Mouse (Mus musculus) embryonic stem cell, embryonic (primary cell): ENCODE results near the gene Gins3.

ENCODE experiments used
- CTCF ChIA-PET, 4 experiments: fragments of 300-600 bp in 2 of 4; fragments of 350-600 bp in 2 of 4; sonication (Branson Sonifier 250); formaldehyde crosslinking; loops; one replicate each; lab custom pipeline; 2022; ENCODE audit warnings: inconsistent platforms in 2 of 4; lab: Charles Lee
- POLR2A ChIA-PET, 4 experiments: fragments of 300-600 bp in 2 of 4; fragments of 350-600 bp in 2 of 4; sonication (Branson Sonifier 250); formaldehyde crosslinking; loops; one replicate each; lab custom pipeline; 2022; ENCODE audit warnings: antibody characterized with exemption in 4 of 4, inconsistent platforms in 1 of 4; lab: Charles Lee

Gins3 gene

DNA sequence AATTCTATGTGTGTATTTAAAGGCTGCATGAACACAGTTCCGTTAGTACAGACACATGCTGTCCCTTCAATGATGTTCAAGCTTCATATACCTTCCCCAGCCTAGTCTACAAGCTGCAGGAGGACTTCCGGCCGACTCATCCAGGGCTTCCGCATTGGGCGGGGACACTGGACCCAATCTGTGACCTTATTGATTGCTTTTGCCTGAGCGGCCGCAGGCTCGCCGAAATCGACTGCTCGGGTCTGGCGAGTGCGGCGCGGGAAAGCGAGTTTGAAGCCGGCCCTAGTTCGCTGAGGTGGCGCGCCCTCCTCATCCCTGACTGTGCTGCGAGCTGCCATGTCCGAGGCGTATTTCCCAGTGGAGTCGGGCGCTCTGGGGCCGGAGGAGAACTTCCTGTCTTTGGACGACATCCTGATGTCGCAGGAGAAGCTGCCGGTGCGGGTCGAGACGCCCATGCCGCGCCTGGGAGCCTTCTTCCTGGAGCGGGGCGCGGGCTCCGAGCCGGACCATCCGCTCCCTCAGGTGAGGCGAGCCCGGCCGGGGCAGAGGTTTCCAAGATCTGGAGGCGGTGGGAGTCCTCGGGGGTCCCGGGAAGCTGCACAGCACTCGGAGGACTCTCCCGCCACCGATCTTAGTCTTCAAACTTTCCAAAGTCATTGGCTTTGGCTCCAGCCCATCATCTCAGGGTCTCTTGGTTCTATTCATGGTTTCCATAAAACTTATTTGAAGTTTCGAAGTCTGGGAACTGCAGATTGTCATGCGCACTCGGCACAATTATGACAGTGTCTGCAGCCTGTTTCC is at the start of gene Gins3:
Gins3 (plus strand) TSS at position 192 of the 801 bp plus-strand sequence.
- ChIA-PET CTCF (interaction anchor here in 3 of 4 experiments (0.5 to 1.8 kb wide), 4 partner anchors 8 to 64 kb away, joined by 3 to 5 read pairs (median 3); no protein-coding TSS in a partner anchor), POLR2A (interaction anchor here (0.6 to 2.6 kb wide), 16 partner anchors 10 to 211 kb away, joined by 3 to 8 read pairs (median 4); no protein-coding TSS in a partner anchor)

DNA sequence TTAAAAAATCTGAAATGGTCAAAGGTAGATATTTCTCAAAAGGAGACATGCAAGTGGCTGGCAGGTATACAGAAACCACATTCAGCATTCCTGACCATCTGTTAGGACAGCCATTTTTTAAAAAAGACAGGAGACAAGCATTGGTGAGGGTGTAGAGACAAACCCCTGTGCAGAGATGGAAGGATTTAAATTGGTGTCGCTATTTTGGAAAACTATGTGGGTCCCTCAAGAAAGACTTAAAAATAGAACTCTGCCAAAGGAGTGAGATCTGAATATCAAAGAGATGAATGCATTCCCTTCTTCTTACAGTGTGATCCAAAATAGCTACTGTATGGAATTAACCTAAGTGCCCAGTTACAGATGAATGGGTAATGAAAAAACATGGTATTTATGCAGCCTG is 45.9 kb upstream of the Gins3 start:
- POLR2A ChIA-PET: no interaction called here

DNA sequence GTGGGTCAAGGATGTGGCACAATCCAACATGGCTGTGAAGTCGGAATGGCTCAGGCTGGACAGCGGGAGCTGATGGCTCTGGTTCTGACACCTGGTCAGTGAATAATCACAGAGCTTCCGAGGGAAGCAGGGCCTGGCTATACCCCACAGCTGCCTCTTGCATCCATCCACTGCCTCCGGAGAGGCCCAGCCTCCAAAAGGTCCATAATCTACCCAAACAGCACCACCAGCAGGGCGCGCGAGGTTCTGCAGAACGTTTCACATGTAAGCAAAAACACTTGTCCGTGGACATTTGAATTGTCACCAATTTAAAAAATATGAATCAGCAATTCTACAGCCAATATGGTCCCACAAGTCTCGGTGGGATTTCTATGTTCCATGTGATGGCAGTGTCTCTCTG is 44.0 kb upstream of the Gins3 start:
- CTCF ChIA-PET: interaction anchor here in 3 of 4 experiments (0.6 to 1.4 kb wide), 8 partner anchors 11 to 162 kb away, joined by 3 to 5 read pairs (median 3); no protein-coding TSS in a partner anchor
- POLR2A ChIA-PET: interaction anchor here in 2 of 4 experiments (0.6 to 1.4 kb wide), 3 partner anchors 11 to 265 kb away, joined by 3 to 5 read pairs (median 5); no protein-coding TSS in a partner anchor

More for the DNA sequence above, 45.9 kb upstream of the Gins3 start:
- CTCF ChIA-PET: interaction anchor here in 1 of 4 experiments (0.7 to 1.4 kb wide), 2 partner anchors 11 to 255 kb away, joined by 3 to 5 read pairs; partner anchors contain the start of genes Prss54, Usb1 and Zfp319

DNA sequence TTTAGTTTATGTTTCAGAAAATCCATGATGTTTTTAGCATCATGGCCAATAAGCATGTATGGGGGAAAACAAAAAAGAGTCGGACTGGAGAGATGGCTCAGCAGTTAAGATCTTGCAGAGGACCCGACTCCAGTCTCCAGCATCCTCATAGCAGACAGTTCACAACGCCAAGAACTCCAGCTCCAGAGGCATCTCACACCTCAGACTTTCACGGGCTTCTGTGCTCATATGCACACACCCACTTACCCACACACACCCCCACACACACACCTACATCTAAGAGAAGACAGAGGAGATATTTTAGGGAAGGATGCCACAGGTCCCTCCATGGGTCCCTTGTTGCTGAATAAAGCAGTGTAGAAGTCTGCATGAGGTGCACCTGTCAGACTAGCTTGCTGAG is 42.7 kb upstream of the Gins3 start:
- CTCF ChIA-PET: interaction anchor here in 2 of 4 experiments (0.6 to 1.3 kb wide), 3 partner anchors 9 to 28 kb away, joined by 3 to 6 read pairs (median 4); no protein-coding TSS in a partner anchor
- POLR2A ChIA-PET: interaction anchor here in 1 of 4 experiments (1.2 kb wide), 1 partner anchor 9 kb away, joined by 5 read pairs; no protein-coding TSS in a partner anchor

DNA sequence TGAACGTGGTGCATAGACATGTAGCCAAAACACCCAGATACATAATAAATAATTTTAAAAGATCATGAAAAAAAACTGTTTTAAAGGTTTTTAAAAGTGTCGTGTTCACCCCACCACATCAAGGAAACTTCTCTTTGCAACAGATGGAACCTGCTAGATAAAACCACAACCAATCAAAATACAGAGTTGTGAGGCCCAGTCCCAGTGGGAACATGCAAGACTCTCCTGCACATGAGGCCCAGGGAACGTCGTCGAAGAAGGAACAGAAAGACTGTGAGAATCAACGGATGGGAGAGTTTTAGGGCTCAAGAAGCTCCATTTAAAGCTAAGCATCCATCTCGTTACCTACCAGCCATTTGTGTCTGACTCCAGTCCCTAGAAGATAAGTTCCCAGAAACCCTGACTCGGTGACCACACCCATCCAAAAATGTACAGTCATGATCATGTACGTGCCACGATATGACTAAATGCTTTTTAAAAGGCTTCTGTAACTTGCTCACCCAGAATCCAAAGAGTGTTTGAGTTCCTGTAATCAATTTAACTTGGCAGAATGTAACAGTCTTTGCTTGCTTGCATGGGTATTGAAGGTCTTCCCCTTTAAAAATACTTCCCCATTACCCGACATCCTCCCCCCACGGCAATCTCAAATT is 41.0 kb upstream of the Gins3 start:
- POLR2A ChIA-PET: no interaction called here
- CTCF ChIA-PET: interaction anchor here in 1 of 4 experiments (0.5 kb wide), 1 partner anchor 65 kb away, joined by 4 read pairs; no protein-coding TSS in a partner anchor

DNA sequence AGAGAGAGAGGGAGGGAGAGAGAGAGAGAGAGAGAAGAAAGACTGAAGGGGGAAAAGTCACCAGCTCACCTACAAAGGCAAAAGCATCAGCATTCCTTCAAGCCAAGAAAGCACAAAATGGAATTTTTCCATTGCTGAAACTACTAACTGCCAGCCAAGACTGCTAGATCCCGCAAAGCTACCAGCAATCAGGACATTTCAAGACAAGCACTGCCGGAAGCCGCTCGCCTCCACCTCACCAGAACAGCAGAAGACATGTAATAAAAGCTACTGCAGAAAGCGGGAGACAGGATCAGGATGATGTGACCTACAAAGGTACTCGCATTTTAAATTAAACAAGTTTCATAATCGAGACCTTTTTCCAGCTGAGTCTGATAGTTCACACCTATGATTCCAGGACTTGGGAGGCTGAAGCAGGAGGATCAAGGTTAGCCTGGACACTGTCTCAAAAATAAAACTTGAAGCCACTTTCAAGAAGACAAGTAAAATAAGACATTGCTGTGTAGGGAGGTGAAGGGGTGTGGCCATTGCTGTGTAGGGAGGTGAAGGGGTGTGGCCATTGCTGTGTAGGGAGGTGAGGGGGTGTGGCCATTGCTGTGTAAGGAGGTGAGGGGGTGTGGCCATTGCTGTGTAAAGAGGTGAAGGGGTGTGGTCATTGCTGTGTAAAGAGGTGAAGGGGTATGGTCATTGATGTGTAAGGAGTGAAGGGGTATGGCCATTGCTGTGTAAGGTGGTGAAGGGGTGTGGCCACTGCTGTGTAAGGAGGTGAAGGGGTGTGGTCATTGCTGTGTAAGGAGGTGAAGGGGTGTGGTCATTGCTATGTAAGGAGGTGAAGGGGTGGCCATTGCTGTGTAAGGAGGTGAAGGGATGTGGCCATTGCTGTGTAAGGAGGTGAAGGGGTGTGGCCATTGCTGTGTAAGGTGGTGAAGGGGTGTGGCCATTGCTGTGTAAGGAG is 39.5 kb upstream of the Gins3 start:
- POLR2A ChIA-PET: interaction anchor here in 1 of 4 experiments (0.8 to 1.5 kb wide), 2 partner anchors 16 to 204 kb away, joined by 3 to 4 read pairs; no protein-coding TSS in a partner anchor
- CTCF ChIA-PET: interaction anchor here in 2 of 4 experiments (0.7 to 1.4 kb wide), 5 partner anchors 18 to 273 kb away, joined by 3 to 5 read pairs (median 4); no protein-coding TSS in a partner anchor

DNA sequence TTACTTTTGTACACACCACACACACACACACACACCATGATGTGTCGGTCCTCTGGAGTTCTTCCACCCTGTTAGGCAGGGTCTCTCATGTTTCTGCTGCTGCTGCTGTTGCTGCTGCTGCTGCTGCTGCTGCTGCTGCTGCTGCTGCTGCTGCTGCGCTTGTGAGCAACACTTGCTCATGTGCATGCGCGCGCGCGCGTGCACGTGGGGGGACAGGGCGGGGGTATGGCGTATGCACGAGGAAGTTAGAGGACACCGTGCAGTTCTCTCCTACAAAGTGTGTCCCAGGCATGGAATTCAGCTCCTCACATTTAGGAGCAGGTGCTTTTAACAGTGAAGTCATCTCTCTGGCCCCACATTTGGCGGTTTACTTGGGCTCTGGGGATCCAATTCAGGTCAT is 38.1 kb upstream of the Gins3 start:
- CTCF ChIA-PET: interaction anchor here (0.6 to 2.1 kb wide), 6 partner anchors 99 to 340 kb away, joined by 3 to 6 read pairs (median 4); no protein-coding TSS in a partner anchor
- POLR2A ChIA-PET: interaction anchor here in 3 of 4 experiments (0.6 to 2.9 kb wide), 10 partner anchors 14 to 263 kb away, joined by 3 to 13 read pairs (median 4); partner anchors contain the start of genes Usb1 (in 1 of the 3) and Zfp319 (in 1 of the 3)

DNA sequence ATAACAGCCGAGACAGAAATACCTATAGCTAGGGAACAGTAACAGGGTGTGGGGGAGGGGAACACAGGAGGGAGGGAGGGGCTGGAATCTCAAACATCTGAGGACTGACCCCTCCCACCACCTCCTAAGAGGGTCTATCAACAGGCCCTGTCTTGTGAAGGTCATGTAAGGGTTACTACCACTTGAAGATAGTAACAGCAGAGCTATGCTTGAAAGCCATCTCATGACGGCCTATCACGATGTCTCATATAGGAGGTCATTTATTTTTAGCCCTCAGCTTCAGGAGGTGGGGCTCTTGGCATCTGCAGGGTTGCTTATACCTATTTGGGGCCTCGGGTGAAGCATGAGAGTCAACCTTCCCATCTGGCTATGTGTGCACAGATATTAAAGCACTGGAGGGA is 36.4 kb upstream of the Gins3 start:
- ChIA-PET CTCF (interaction anchor here in 2 of 4 experiments (0.6 to 2.2 kb wide), 6 partner anchors 63 to 823 kb away, joined by 3 to 9 read pairs (median 4); partner anchors contain the start of gene Ccdc113 (in 1 of the 2)), POLR2A (interaction anchor here in 3 of 4 experiments (0.6 to 2.9 kb wide), 28 partner anchors 11 to 535 kb away, joined by 3 to 13 read pairs (median 4); partner anchors contain the start of genes Usb1 (in 2 of the 3), Ccdc113 (in 1 of the 3), Gins3 (in 1 of the 3) and Setd6 (in 1 of the 3))

DNA sequence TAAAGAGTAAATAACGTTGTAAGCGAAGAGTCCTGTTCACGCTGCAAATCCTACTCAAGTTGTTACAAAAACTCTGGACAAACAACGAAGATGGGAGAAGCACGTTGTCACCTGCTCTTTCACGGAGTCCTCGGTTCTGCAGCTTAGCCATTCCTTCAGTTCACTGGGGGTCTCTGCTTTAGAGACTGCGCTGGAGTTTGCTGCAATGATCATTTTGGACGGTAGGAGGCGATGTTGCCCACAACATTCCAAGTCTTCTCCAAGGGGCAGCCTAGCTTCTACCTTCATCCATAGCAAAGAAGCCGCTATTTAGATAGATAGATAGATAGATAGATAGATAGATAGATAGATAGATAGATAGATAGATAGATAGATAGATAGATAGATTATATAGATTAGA is 33.4 kb upstream of the Gins3 start:
- ChIA-PET CTCF (interaction anchor here (0.5 to 4.6 kb wide), 68 partner anchors 9 to 1724 kb away, joined by 3 to 108 read pairs (median 4); partner anchors contain the start of genes Setd6 (in 2 of the 4), Usb1 (in 2 of the 4), Zfp319 (in 2 of the 4) and Ccdc113 (in 1 of the 4)), POLR2A (interaction anchor here (0.7 to 4.6 kb wide), 14 partner anchors 9 to 315 kb away, joined by 3 to 27 read pairs (median 3); no protein-coding TSS in a partner anchor)

DNA sequence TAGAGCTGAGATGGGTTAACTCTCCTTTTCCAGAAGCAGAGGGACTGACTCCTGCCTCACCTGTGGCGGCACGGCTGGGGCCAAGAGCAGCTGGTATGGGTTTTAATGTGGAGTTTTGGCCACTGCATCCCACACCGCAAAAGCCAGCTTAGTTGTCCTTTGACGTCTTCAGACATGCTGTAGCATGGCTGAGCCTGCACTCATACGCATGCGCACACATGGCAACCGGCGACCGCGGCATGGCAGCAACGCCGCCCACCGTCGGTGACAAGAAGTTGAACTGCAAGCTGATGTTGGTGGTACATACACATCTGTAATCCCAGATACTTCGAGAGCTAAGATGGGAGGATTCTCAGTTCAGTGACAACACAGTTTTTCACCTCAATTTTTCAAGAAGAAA is 31.9 kb upstream of the Gins3 start:
- CTCF ChIA-PET: interaction anchor here (0.5 to 4.6 kb wide), 53 partner anchors 8 to 630 kb away, joined by 3 to 108 read pairs (median 4); partner anchors contain the start of genes Mmp15 (in 1 of the 4), Setd6 (in 1 of the 4), Usb1 (in 1 of the 4) and Zfp319 (in 1 of the 4)
- POLR2A ChIA-PET: interaction anchor here (0.6 to 4.6 kb wide), 25 partner anchors 8 to 736 kb away, joined by 3 to 27 read pairs (median 3); partner anchors contain the start of gene Gins3 (in 1 of the 4)

DNA sequence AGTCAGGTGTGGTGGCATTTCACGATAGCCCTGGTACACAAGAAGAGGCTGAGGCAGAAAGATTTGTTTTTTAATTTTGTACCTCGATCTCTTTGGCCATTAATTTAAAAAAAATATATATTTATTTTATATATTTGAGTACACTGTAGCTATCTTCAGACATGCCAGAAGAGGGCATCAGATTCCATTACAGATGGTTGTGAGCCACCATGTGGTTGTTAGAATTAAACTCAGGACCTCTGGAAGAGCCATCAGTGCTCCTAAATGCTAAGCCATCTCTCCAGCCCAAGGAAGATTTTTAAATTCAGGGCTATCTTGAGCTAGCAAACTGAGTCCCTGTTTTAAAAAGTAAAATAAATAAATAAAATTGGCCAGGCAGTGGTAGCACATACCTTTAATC is 31.1 kb upstream of the Gins3 start:
- ChIA-PET POLR2A (interaction anchor here in 3 of 4 experiments (0.9 to 4.6 kb wide), 9 partner anchors 9 to 313 kb away, joined by 3 to 27 read pairs (median 5); no protein-coding TSS in a partner anchor), CTCF (interaction anchor here (0.5 to 4.6 kb wide), 26 partner anchors 8 to 409 kb away, joined by 3 to 108 read pairs (median 5); partner anchors contain the start of gene Setd6 (in 1 of the 4))

DNA sequence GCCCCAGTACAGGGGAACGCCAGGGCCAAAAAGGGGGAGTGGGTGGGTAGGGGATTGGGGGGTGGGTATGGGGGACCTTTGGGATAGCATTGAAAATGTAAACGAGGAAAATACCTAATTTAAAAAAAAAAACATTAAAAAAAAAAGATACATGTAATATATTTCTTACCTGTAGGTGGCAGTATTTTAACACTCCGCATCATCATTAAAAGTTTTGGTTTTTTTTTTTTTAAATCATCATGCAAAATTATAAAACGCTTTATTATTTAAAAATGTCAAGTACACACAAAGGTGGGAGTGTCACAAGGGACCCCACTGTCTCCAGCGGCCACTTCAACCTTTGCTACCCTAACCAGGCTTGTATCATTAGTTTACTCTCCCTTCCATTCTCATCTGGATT is 26.7 kb upstream of the Gins3 start:
- CTCF ChIA-PET: interaction anchor here in 1 of 4 experiments (0.6 kb wide), 2 partner anchors 164 to 407 kb away, joined by 3 to 7 read pairs; no protein-coding TSS in a partner anchor
- POLR2A ChIA-PET: interaction anchor here in 1 of 4 experiments (0.6 to 4.7 kb wide), 4 partner anchors 9 to 95 kb away, joined by 3 to 25 read pairs (median 6); no protein-coding TSS in a partner anchor

DNA sequence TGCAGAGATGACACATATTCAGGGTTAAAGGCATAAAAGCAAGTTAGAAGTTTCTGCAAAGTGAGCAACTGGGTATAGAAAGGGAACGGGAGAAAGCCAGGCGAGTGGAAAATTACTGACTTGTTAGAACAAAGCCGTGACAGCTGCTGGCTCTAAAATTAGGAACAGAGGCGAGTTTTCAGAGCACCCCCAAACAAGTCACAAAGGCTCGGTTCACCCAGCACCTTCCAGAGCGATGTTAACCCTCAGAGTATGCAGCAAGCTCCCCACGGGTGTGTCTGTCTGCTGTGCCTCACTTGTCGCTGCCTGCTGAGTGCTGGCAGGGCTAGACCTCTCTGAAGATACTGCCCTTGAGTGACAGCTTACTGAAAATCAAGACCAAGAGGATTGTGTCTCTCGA is 26.0 kb upstream of the Gins3 start:
- ChIA-PET POLR2A (interaction anchor here in 3 of 4 experiments (0.5 to 4.7 kb wide), 6 partner anchors 10 to 908 kb away, joined by 3 to 25 read pairs (median 4); no protein-coding TSS in a partner anchor), CTCF (interaction anchor here in 2 of 4 experiments (0.7 to 3.4 kb wide), 7 partner anchors 9 to 295 kb away, joined by 3 to 20 read pairs (median 3); no protein-coding TSS in a partner anchor)

DNA sequence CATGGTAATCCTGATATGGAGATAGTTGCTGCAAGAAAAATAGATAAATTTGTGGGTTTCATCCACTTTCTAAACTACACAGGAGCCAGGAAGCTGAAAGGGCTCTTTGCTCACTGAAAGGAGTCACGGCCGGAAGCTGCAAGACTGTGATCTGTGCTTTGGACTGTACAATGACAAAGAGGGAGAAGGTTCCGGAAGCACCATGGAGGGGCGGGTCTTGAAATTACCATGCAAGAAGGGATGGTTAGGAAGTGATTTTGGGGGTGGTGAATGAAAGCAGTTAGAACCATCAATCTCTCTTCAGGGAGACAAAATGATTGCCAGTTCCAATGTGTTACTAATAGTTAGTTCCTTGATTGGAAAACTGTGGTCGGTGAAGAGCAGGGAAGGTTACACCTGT is 23.8 kb upstream of the Gins3 start:
- POLR2A ChIA-PET: interaction anchor here in 2 of 4 experiments (1.0 to 4.7 kb wide), 10 partner anchors 9 to 87 kb away, joined by 3 to 25 read pairs (median 4); partner anchors contain the start of gene Gins3 (in 1 of the 2)
- CTCF ChIA-PET: interaction anchor here (0.6 to 3.4 kb wide), 14 partner anchors 8 to 307 kb away, joined by 3 to 24 read pairs (median 4); partner anchors contain the start of gene Setd6 (in 1 of the 4)

DNA sequence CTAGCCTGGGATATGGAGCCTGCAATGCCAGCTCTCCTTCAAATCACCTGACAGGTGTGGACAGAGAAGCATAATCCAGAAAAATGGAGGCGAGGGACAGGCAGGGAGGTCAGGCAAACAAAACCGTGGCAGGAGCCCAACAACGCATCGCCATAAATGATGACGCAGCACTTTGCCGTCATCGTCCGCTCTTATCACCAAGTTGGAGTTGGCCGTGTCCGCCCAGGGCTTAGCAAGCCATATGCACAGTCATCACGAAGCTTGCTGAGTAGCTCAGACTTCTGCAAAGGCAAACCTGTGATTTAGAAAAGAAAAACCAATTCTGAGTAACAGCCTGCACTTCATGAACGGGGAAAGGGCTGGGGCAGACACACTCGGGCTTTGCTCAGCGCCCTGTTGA is 22.5 kb upstream of the Gins3 start:
- POLR2A ChIA-PET: interaction anchor here in 2 of 4 experiments (0.7 to 4.7 kb wide), 10 partner anchors 9 to 242 kb away, joined by 3 to 25 read pairs (median 4); partner anchors contain the start of genes Ccdc113 (in 1 of the 2), Gins3 (in 1 of the 2) and Slc38a7 (in 1 of the 2)

More for the DNA sequence above, 22.5 kb upstream of the Gins3 start:
- CTCF ChIA-PET: interaction anchor here in 3 of 4 experiments (1.8 to 3.4 kb wide), 5 partner anchors 10 to 86 kb away, joined by 6 to 24 read pairs (median 11); no protein-coding TSS in a partner anchor
